Mouse (Mus musculus) layer of hippocampus, adult 11-12 months (tissue): ENCODE results near the gene Apc2.
"Not testable (repeated sequence)": the region's sequence is repeated elsewhere in the genome, so short reads cannot be mapped to it uniquely, and the experiment has no call there.

Experiments used
- DNase-seq: peaks from one replicate; pipeline ENCODE4 v3.0.0; 2022; ENCODE audit warnings: low spot score

Apc2 gene

GRCm38 (mm10) chr10:80344131-80344661 lies 48.4 kb downstream of the Apc2 start:
- DNase-seq: no peak

- DNase-seq: no peak
Measured at GRCm38 (mm10) chr10:80345122-80345521, 49.3 kb downstream of the Apc2 start.

DNA sequence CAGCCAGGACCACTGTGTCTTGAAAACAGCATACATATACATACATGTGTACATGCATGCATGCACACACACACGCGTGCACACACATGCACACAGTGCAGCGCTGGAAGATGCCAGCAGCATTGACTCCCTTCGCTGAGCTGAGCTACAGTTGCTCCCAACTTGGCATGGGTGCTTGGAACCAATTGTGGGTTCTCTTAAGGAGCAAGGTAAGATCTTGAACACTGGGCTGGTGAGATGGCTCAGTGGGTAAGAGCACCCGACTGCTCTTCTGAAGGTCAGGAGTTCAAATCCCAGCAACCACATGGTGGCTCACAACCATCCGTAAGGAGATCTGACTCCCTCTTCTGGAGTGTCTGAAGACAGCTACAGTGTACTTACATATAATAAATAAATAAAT lies 50.2 kb downstream of the Apc2 start:
- not testable (repeated sequence) for DNase-seq

GRCm38 (mm10) chr10:80347514-80347967 lies 51.8 kb downstream of the Apc2 start:
- no peak for DNase-seq

GRCm38 (mm10) chr10:80348244-80348781 lies 52.5 kb downstream of the Apc2 start, which contains the start of gene Adamtsl5:
Gene Adamtsl5 (minus strand): TSS chr10:80348412.
- no peak for DNase-seq

DNA sequence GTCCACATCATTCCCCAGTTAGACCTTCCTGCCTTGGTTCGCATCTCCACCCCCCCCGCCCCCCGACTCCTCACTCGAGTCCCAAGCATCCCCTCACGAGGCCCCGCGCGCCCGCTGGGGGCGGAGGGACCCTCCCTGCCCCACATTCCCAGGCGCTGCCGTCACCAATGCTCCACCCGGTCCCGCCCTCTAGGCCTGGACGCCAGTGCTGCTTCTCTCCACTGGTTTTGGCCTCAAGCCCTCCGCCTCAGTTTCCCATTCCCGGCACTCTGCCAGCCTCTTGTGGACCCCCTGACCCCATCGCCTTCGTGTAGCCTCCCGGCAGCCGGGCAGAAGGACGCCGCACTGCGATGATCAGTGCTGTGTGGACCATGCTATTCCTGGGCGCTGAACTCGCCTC lies 53.2 kb downstream of the Apc2 start:
- no peak for DNase-seq

DNA sequence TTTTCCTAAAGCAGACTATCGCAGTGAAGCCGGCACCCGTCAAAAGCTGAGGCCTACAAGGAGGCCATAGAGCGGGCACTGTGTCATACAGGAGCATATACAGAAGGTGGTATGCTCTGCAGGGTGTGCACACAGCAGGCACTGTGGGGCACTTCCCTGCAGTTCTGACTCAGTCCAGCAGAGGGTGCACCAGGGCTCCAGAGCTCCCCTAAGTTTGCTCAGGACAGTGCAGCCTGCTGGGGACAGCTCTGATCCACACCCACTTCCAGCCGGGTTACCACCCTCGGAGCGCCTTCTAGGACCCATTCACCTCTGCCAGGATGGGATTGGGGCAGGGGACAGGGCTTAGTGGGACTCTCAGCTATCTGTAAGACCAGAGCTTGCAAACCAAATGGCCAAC lies 54.5 kb downstream of the Apc2 start:
- peak; percentile 87 for DNase-seq

DNA sequence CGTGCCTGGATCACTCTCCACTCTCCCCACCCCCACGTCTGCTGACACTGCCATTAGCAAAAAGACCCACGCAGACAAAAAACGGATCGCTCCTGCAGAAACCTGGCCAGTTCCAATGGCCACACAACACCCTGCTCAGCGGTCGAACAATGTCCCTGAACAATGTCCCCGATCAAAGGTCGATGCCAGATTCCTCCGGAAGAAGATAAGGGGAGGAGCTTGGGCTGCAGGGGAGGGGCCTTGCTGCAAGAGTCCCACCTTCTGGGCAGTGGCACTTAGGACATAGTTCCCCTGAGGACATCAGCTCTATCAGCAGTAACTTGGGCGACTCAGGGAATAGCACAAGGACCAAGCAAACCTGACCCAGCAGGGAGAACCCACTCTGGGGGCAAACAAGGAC lies 56.1 kb downstream of the Apc2 start:
- no peak for DNase-seq

GRCm38 (mm10) chr10:80352727-80353126 lies 57.0 kb downstream of the Apc2 start:
- DNase-seq: no peak

DNA sequence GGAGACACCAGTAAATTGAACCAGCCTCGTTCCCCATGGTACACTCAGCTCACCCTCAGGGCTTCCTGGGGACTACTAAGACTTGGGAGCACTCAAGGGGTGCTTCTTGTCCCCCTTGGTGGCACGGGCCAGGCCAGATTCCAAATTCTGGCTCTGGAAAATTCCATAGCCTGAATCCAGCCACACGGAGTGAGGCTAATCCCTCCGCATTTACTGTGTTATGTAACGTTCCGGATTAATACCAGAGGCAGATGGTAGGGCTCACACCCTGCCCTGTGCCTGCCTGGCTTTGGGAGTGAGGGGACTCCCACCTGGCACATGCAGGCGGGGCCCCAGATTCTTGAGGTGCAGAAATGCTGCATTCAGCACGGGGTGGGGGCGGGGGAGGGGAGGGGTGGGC lies 59.7 kb downstream of the Apc2 start:
- no peak for DNase-seq

- DNase-seq: no peak
Measured at GRCm38 (mm10) chr10:80356001-80356682, 60.4 kb downstream of the Apc2 start, which contains the start of gene Plk5. Gene Plk5 (plus strand): TSS chr10:80356459.

DNA sequence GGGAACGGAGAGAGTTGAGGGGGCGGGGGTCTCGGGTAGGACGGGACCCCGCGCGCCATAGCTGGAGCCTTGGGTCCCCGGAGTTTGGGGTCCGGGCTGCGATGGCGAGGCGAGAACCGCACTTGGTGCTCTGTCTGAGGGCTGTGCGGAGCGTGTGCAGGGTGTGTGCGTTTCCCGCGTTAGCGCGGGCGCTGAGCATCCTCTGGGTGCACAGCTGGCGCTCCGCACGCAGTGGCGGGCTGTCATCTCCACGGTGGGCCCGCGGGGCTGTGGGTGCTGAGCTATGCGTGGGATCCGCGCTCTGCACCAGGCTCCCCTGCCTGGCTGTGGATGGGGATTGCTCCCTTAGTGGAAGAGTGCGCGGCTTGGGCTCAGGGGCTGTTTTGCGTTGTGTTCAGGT lies 61.0 kb downstream of the Apc2 start:
- no peak for DNase-seq

GRCm38 (mm10) chr10:80357336-80357735 lies 61.6 kb downstream of the Apc2 start:
- DNase-seq: no peak

GRCm38 (mm10) chr10:80357994-80358639 lies 62.3 kb downstream of the Apc2 start:
- DNase-seq: no peak

GRCm38 (mm10) chr10:80363734-80364133 lies 68.0 kb downstream of the Apc2 start:
- no peak for DNase-seq

DNA sequence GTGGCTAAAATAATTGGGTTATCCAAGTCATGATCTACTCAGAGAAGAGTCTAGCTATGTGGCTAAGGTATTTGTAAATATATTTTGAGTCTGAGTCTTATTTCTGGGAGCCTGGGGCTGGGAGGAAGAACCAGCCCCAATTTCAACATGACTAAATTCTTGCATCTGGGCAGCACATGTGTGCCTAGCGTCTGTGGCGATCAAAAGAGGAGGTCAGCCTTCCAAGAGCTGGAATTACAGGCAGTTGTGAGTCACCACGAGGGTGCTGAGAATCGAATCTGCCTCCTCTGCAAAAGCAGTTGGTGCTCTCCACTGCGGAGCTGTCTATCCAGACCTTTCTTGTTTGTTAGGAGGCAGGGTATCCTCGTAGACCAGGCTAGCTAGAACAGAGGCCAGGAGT lies 70.0 kb downstream of the Apc2 start:
- DNase-seq: no peak
